Mouse (Mus musculus): Measurements from ENCODE around the gene Ehd2.

The Ehd2 gene

GRCm38 (mm10) chr7:15901366-15902048 lies 65.9 kb downstream of the Ehd2 start:
- DNase-seq, result no peak

Data from thymus, adult 18-20 months (tissue).